Mouse (Mus musculus) adrenal gland, adult 18-20 months (tissue): ENCODE data around the gene Hist1h3f. TPM values are rescaled to one million over a fixed set of nuclear protein-coding genes. Genes with fewer than 3 reads are reported as not detected.
"Not testable (repeated sequence)": the region's sequence is repeated elsewhere in the genome, so short reads cannot be mapped to it uniquely, and the experiment has no call there.

Experiments used
- DNase-seq, 2 experiments: peaks; one replicate each; pipeline ENCODE4 v3.0.0; 2021 to 2022; ENCODE audit warnings: low spot score in 2 of 2
- total RNA-seq, 2 experiments: library from RNA; stranded (reverse); gene quantifications; 1 replicate in 1 of 2; 2 replicates in 1 of 2; pipeline ENCODE4 v1.2.3; 2021

The Hist1h3f gene
- total RNA-seq, 2 experiments from 2014 or later: 12.6 to 12.7 TPM

DNA sequence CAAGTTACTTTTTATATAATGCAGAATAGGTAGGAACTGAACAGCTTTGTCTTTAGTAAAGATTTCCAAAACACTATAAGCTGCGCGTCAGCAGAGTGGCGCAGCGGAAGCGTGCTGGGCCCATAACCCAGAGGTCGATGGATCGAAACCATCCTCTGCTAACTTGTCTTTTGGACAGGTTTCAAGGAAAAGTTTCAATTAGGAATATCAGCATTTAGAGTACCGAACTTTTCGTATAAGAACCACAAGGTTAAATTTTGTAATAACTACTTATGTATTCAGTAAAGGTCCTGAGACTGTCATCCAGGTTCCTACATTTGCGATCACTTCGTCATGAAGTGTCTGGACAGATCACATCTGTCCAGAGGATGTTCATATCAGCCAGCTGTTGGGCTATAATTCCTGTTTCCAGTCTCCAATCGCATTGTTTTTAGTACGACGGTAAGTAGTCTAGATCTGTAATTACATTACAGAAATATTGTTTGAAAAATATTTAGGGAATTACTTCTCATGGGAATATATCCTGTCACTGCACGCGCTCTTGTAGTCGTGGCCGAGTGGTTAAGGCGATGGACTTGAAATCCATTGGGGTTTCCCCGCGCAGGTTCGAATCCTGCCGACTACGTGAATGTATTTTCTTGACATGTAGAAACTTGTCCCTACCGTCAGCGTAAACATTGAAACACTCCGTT, 26.1 kb upstream of the Hist1h3f start:
- DNase-seq: peak; percentile 86 to 88

DNA sequence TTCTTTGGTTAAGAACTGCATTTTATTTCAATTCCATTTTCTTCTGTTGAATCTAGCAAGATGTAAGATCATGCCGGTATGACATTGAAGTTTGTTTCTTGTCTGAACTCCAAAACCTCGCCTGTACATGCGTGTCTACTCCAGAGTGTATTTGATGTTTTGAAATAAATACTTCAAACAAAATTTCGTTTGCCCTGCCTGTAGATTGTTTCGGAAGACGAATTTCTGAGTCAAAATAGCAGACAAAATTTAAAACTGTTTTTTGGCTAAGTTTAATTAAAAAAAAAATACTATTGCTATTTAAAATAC, 25.6 kb upstream of the Hist1h3f start:
- DNase-seq: no peak

DNA sequence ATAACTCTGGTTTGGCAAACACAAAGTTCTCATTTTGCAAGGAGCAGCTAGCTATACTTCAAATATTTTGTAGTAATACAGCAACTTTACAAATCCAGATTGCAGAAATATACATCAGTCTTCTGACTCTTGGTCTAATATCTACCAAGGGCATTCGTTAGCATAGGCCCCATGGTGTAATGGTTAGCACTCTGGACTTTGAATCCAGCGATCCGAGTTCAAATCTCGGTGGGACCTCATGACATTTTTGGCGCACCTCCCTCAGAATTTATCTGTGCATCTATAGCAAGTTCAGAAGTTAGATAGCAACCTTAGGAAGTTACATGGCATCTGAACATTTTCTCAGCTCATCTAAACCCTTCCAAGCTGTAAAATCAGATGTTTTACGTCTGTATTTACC, 25.0 kb upstream of the Hist1h3f start:
- peak; percentile 78 to 86 for DNase-seq

DNA sequence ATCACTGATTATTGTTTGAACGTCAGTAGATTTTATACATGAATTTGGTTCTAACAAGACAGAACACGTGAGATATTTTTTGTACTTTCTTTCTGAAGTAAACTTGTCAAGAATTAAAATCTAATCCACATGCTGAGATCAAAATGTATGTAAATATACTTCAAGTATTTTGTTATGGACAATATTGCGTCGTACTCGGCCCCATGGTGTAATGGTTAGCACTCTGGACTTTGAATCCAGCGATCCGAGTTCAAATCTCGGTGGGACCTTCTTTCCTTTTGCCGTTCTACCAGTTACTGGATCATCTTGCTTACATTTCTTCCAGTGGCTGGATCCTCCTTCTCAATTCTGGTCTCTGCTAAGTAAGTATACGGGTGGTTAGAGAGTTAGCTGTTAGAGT, 24.4 kb upstream of the Hist1h3f start:
- DNase-seq: peak; percentile 74 to 82

- DNase-seq: peak; percentile 69 to 80
Measured at GRCm38 (mm10) chr13:23521703-23522102, 22.1 kb upstream of the Hist1h3f start.

GRCm38 (mm10) chr13:23523976-23524375, 19.9 kb upstream of the Hist1h3f start:
- no peak for DNase-seq

- DNase-seq: peak; percentile 81 to 83
Measured at GRCm38 (mm10) chr13:23524654-23525053, 19.2 kb upstream of the Hist1h3f start.

- DNase-seq: no peak
Measured at GRCm38 (mm10) chr13:23525901-23526300, 18.0 kb upstream of the Hist1h3f start.

DNA sequence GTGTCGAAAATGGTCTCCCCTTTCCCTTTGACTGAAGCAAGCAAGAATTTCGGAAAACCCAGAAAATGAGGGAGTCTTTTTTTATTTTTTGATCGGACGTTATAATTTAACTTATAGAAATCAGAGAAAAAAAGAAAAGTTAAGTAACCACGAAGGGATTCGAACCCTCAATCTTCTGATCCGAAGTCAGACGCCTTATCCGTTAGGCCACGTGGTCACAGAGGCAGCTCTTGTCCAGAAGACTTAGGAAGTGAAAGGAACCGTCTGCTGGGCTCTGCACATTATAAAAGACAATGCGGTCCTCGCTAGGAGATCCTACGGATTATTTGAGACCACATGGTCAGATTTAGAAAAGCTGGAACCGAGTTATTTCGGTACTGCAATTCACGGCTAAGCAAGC, 17.5 kb upstream of the Hist1h3f start:
- peak; percentile 90 to 97 for DNase-seq

- DNase-seq: no peak
Measured at GRCm38 (mm10) chr13:23529005-23529404, 14.8 kb upstream of the Hist1h3f start.

GRCm38 (mm10) chr13:23529480-23530165, 14.2 kb upstream of the Hist1h3f start:
- no peak for DNase-seq

- DNase-seq: peak; percentile 51 to 71
Measured at GRCm38 (mm10) chr13:23530181-23530900, 13.5 kb upstream of the Hist1h3f start.

- DNase-seq: peak; percentile 87 to 94
Measured at GRCm38 (mm10) chr13:23530901-23531875, 12.7 kb upstream of the Hist1h3f start, which contains the start of gene Hist1h4h. TSS of gene Hist1h4h (plus strand) at chr13:23531050.

DNA sequence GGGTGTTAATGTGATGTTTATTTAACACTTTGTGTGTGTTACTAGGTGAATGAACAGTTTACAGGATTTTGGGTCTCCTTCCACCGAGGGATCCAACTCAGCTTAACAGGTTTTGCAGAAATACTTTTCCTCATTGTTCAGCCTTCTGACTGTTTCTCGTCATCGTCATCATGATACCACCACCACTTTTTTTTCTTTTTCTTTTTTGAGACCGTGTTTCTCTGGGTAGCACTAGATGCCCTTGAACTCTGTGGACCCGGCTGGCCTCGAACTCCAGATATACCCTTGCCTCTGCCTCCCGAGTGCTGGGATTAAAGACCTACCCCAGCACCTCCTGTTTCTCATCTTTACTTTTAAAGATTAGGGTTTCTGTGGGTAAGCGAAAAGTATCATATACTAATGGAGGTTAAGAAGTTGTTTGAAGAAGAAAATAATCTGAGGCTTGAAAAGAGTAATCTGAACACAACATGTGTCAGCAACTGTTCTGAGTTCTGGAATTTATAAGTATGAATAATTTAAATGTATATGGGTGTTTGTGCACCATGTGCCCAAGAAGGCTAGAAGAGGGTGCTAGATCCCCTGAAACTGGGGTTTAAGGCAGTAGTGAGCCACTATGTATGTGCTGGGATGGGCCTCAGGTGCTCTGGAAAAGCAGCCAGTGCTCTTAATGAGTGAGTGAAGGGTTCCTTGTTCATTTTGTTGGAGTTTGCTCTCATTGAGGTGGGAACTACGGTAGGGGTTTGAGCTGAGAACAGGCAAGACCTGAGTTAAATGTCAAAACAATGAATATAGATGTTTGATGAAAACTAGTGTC, 11.4 kb upstream of the Hist1h3f start:
- DNase-seq: no peak

GRCm38 (mm10) chr13:23533560-23534367, 10.1 kb upstream of the Hist1h3f start, which contains the start of gene Hist1h2af:
TSS of gene Hist1h2af (plus strand) at chr13:23533906.
- not testable (repeated sequence) for DNase-seq

- DNase-seq: no peak
Measured at GRCm38 (mm10) chr13:23534368-23535131, 9.3 kb upstream of the Hist1h3f start.

DNA sequence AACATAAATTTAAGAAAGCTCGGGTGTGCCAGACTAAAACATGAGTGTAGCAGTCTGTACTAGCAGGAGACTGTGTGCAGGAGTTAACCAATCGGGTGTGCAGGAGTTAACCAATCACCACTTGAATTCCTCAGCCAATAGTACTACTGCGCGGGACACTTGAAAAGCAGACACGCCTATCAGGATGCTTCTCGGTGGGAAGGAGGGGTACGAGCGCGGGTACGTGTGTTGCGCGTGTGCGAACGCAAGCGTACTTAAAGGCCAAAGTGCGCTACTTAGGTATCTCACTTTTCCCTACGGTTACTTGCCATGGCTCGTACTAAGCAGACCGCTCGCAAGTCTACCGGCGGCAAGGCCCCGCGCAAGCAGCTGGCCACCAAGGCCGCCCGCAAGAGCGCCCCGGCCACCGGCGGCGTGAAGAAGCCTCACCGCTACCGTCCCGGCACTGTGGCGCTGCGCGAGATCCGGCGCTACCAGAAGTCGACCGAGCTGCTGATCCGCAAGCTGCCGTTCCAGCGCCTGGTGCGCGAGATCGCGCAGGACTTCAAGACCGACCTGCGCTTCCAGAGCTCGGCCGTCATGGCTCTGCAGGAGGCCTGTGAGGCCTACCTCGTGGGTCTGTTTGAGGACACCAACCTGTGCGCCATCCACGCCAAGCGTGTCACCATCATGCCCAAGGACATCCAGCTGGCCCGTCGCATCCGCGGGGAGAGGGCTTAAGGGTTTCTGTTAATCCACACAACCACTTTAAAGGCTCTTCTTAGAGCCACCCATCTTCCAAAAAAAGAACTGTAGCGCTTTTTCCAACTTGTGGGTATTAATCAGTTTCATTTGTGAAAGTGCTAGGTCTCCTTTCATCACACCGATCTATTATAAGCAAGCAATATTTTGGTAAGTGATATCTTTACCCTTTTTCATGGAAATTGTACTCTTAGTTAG, 8.4 kb upstream of the Hist1h3f start, which contains the start of gene Hist1h3g:
Gene Hist1h3g (plus strand): TSS at position 286 of the 939 bp plus-strand sequence.
- peak; percentile 70 to 72 for DNase-seq
